In the genomic region with DNA sequence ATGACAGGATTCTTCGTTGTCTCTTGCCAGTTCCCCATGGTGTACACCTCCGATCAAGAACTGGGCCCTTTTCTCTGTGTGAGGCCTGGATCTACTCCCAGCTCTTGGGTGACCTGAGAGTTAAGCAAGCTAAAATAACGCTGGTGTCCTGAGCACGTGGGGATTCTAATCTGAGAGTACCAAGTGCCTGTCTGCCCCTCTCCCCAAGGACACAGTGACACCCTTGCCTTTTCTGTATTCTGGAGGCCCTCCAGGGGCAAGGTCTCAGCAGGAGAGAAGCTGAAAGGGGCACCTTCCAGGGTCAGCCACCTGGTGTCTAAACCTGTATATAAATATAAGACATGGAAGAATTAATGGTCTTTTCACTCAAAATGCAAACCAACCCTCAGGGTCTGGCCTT, we compare ENCODE assay signal across 20 mouse cellular contexts. TPM values are rescaled to one million over a fixed set of nuclear protein-coding genes. Genes with fewer than 3 reads are reported as not detected.
DNase-seq lines count a peak whose midpoint lies in the region; ATAC-seq and TF ChIP-seq lines count a peak whose summit lies in the region.
"Had no signal": no experiment of that assay in that cellular context is flagged by ENCODE, and none has a peak within 500 bp of the region (broad histone marks: within the 10 kb centered on the region; RNA-seq: fewer than 3 reads in every experiment).

No protein-coding gene starts in this region.

- intact Hi-C loops in gastrocnemius, adult 2 months (cut with DNase I), result no loop called here
- intact Hi-C loops in gastrocnemius, postnatal 36 days (cut with DNase I), result no loop called here
- intact Hi-C loops in heart, postnatal 14 days (cut with DNase I), result loop anchor here (2.0 kb wide), 1 partner anchor 13 kb away; no protein-coding TSS in a partner anchor

- peak overlapping the region; percentile 17 for H3K4me2 ChIP-seq in heart, embryonic 12.5 days
- H3K4me2 ChIP-seq: hindbrain, embryonic 13.5 days; limb, embryonic 13.5 days; liver, embryonic 15.5 days; midbrain, embryonic 12.5 days had no signal

- no peak for TF ChIP-seq CTCF in gastrocnemius, adult 2 months (IDR thresholded peaks at IDR 0.05)

- H3K9ac ChIP-seq in heart, embryonic 12.5 days, result peak overlapping the region; percentile 20
- H3K9ac ChIP-seq: forebrain, postnatal 0 days; hindbrain, embryonic 13.5 days; limb, embryonic 13.5 days; liver, embryonic 15.5 days; midbrain, embryonic 12.5 days had no signal

- peaks cover 26% of the 10 kb centered on the region for H3K36me3 ChIP-seq in heart, embryonic 12.5 days
- H3K36me3 ChIP-seq: hindbrain, embryonic 13.5 days; midbrain, embryonic 12.5 days had no signal

- peak overlapping the region; percentile 33 for H3K4me3 ChIP-seq in gastrocnemius, adult 2 months
- H3K4me3 ChIP-seq in brown adipose tissue, adult 24 weeks (ENCODE audit: insufficient read depth, low read depth, low read length), result no peak overlapping the region
- H3K4me3 ChIP-seq in heart, embryonic 12.5 days, result no peak overlapping the region
- H3K4me3 ChIP-seq: forebrain, embryonic 10.5 days; hindbrain, embryonic 13.5 days; limb, embryonic 13.5 days; liver, embryonic 15.5 days; midbrain, embryonic 12.5 days had no signal

- H3K4me1 ChIP-seq in brown adipose tissue, adult 24 weeks (ENCODE audit: control insufficient read depth, insufficient read depth, insufficient read length, low read length), result peaks cover 72% of the 10 kb centered on the region
- peaks cover 99% of the 10 kb centered on the region for H3K4me1 ChIP-seq in heart, embryonic 12.5 days (replicated peaks)

- H3K9me3 ChIP-seq in heart, embryonic 12.5 days (replicated peaks), result no peaks in the 10 kb centered on the region
- H3K9me3 ChIP-seq: forebrain, embryonic 10.5 days; hindbrain, embryonic 13.5 days; limb, embryonic 13.5 days; liver, embryonic 15.5 days; midbrain, embryonic 12.5 days had no signal

- WGBS in heart, embryonic 12.5 days, result 38% methylated on average over 4 of the region's 4 CpGs

- 0 out of 2 replicates have a peak, but pooled peaks have one; percentile 3 for ATAC-seq in heart, embryonic 12.5 days (ENCODE audit: insufficient number of reproducible peaks, low FRiP score)
- ATAC-seq: CD4-positive, CD25-positive, alpha-beta regulatory T cell, adult 4 months; forebrain, postnatal 0 days; lung, postnatal 0 days had no signal

- peak; percentile 69 for DNase-seq in gastrocnemius, adult 2 months
- no peak for DNase-seq in gastrocnemius, postnatal 36 days
- peak; percentile 48 to 61 for DNase-seq in heart, postnatal 14 days
- DNase-seq in lung, adult 18-20 months, result no peak
- no peak for DNase-seq in urinary bladder, postnatal 14 days (ENCODE audit: low spot score)
- DNase-seq in spleen, postnatal 4 days (ENCODE audit: low spot score in 2 of 2), result no peak
- DNase-seq: adrenal gland, postnatal 10 days; cerebellum, adult 11 months; cerebellum, postnatal 14 days; forebrain, postnatal 0 days had no signal

- H3K27me3 ChIP-seq in heart, embryonic 12.5 days (replicated peaks), result no peaks in the 10 kb centered on the region
- H3K27me3 ChIP-seq: limb, embryonic 13.5 days; liver, embryonic 15.5 days; midbrain, embryonic 12.5 days; Patski had no signal

- peak overlapping the region; percentile 99 for H3K27ac ChIP-seq in gastrocnemius, adult 2 months
- peak overlapping the region; percentile 95 for H3K27ac ChIP-seq in brown adipose tissue, adult 24 weeks (replicated peaks; ENCODE audit: low read depth, low read length)
- H3K27ac ChIP-seq in heart, embryonic 12.5 days (ENCODE audit: poor library complexity, severe bottlenecking), result peak overlapping the region; percentile 94
- H3K27ac ChIP-seq: forebrain, embryonic 10.5 days; hindbrain, embryonic 13.5 days; limb, embryonic 13.5 days; liver, embryonic 15.5 days; midbrain, embryonic 12.5 days had no signal

RNA-seq across cellular contexts. Expression of a gene that starts 14.3 kb away (rescaled TPM):
- total RNA-seq in gastrocnemius, adult 2 months (2021), result 100 to 1,000 TPM; 133 to 186 TPM
- 100 to 1,000 TPM; 130 to 132 TPM for total RNA-seq in gastrocnemius, postnatal 36 days (2021)
- 29.2 and 37.5 TPM in 2 replicates for polyA plus RNA-seq in brown adipose tissue, adult 24 weeks (2012; ENCODE audit: insufficient read depth, insufficient read length, missing spikeins)
- 21.3 and 22.0 TPM in 2 replicates for polyA plus RNA-seq in heart, embryonic 12.5 days (2016; fragmentation: Nextera tagmentation; extraction: Ambion mirVana)
- 100 to 1,000 TPM; 165 to 182 TPM for total RNA-seq in heart, postnatal 14 days (2021)

Comparison
In these comparisons a context has a peak if more than half of its experiments do, and no peak if none do; other contexts are left out.
1. DNase-seq: peak in gastrocnemius, adult 2 months (single experiment) and heart, postnatal 14 days (2 of 2); none in gastrocnemius, postnatal 36 days (0 of 2), lung, adult 18-20 months (0 of 2), urinary bladder, postnatal 14 days (single experiment) and spleen, postnatal 4 days (0 of 2).
2. Peak in every context shown above with its lines, with median percentiles within 50 percentile points of each other: H3K27ac ChIP-seq.